Mouse (Mus musculus): ENCODE data around the gene Lyz2. TPM values are rescaled to one million over a fixed set of nuclear protein-coding genes. Genes with fewer than 3 reads are reported as not detected.
"Not testable (repeated sequence)": the region's sequence is repeated elsewhere in the genome, so short reads cannot be mapped to it uniquely, and the experiment has no call there.

The Lyz2 gene
- polyA plus RNA-seq, 1 experiment from 2014 or later, result 31.6 TPM

- DNase-seq (no peak), ATAC-seq (ENCODE audit: low FRiP score, low TSS enrichment) (no peak)
- 88% methylated on average over 7 of the region's 7 CpGs for WGBS
- no peaks in the 10 kb centered on the region for H3K4me1 ChIP-seq (ENCODE audit: control insufficient read depth, insufficient read depth, low read length)
- no peak overlapping the region for H3K9ac ChIP-seq (replicated peaks; ENCODE audit: low read length)
- H3K4me2 ChIP-seq (ENCODE audit: low read length), result no peak overlapping the region
- no peak overlapping the region for H3K27ac ChIP-seq (replicated peaks; ENCODE audit: low read depth, low read length)
- no peak overlapping the region for H3K4me3 ChIP-seq (replicated peaks; ENCODE audit: low read depth, low read length)
- no peaks in the 10 kb centered on the region for H3K27me3 ChIP-seq (ENCODE audit: control insufficient read depth, insufficient read depth, low read length)
- no peaks in the 10 kb centered on the region for H3K9me3 ChIP-seq (ENCODE audit: control insufficient read depth, low read length)
- H3K36me3 ChIP-seq (ENCODE audit: control insufficient read depth, insufficient read depth, low read length), result no peaks in the 10 kb centered on the region
These were observed 670 bp downstream of the Lyz2 start for GRCm38 (mm10) chr10:117281381-117281920.

DNA sequence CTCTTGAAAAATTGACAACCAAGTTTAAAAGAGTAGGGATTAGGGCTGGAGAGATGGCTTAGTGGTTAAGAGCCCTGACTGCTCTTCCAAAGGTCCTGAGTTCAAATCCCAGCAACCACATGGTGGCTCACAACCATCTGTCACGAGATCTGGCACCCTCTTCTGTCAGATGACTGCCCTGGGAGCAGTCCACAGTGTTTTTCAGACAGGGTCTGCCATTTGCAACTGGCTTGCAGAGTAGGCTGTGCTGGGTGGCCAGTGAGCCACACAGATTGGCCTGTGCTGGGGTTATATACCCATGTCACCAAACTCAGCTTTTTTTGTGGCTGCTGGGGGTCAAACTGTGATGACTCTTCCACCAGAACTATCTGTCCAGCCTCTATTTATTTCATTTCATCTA, 2.1 kb downstream of the Lyz2 start:
- ATAC-seq (ENCODE audit: low FRiP score, low TSS enrichment) (no peak), DNase-seq (no peak)
- no peaks in the 10 kb centered on the region for H3K36me3 ChIP-seq (ENCODE audit: control insufficient read depth, insufficient read depth, low read length)
- 48% methylated on average over 1 of the region's 1 CpGs for WGBS
- H3K27me3 ChIP-seq (ENCODE audit: control insufficient read depth, insufficient read depth, low read length), result no peaks in the 10 kb centered on the region
- no peaks in the 10 kb centered on the region for H3K9me3 ChIP-seq (ENCODE audit: control insufficient read depth, low read length)
- H3K27ac ChIP-seq (replicated peaks; ENCODE audit: low read depth, low read length), result no peak overlapping the region
- no peak overlapping the region for H3K9ac ChIP-seq (replicated peaks; ENCODE audit: low read length)
- no peak overlapping the region for H3K4me3 ChIP-seq (replicated peaks; ENCODE audit: low read depth, low read length)
- no peaks in the 10 kb centered on the region for H3K4me1 ChIP-seq (ENCODE audit: control insufficient read depth, insufficient read depth, low read length)
- H3K4me2 ChIP-seq (ENCODE audit: low read length), result no peak overlapping the region

DNA sequence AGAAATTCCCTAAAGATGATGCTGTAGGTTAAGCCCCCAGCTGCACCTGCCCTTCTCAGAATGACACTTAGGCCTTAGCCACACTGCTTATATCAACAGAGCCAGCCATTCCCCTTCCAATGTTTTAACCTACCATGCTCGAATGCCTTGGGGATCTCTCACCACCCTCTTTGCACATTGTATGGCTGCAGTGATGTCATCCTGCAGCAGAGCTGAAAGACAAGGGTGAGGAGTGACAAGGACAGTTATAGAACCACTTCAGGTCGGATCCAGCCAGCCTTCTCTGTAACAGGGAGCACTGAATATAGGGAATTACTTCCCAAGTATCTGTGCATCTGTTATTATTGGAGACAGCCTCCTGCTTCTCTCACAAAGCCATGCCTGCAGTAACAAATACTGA, 3.6 kb downstream of the Lyz2 start:
- H3K27ac ChIP-seq (replicated peaks; ENCODE audit: low read depth, low read length); DNase-seq; ATAC-seq (ENCODE audit: low FRiP score, low TSS enrichment); H3K27me3 ChIP-seq (ENCODE audit: control insufficient read depth, insufficient read depth, low read length); H3K4me2 ChIP-seq (ENCODE audit: low read length); H3K9me3 ChIP-seq (ENCODE audit: control insufficient read depth, low read length); H3K4me1 ChIP-seq (ENCODE audit: control insufficient read depth, insufficient read depth, low read length); H3K9ac ChIP-seq (replicated peaks; ENCODE audit: low read length); H3K36me3 ChIP-seq (ENCODE audit: control insufficient read depth, insufficient read depth, low read length); H3K4me3 ChIP-seq (replicated peaks; ENCODE audit: low read depth, low read length): not testable (repeated sequence)
- 51% methylated on average over 2 of the region's 2 CpGs for WGBS

DNA sequence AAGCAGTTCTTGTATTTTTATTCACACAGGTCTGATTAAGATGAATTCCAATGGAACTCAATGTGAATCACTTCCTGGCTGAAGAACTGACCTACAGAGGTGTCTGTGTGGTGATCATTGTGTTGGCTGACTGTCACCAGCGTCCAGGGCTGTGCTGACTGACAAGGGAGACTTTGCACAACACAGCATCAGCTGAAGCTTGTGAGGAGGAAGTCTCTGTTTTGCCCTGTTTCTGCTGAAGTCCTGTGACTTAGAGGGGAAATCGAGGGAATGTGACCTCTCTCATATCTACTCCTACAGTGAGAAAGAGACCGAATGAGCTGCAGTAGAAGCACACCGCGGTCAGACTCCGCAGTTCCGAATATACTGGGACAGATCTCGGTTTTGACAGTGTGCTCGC, 4.3 kb downstream of the Lyz2 start:
- not testable (repeated sequence) for ATAC-seq (ENCODE audit: low FRiP score, low TSS enrichment); H3K9me3 ChIP-seq (ENCODE audit: control insufficient read depth, low read length); H3K4me2 ChIP-seq (ENCODE audit: low read length); H3K36me3 ChIP-seq (ENCODE audit: control insufficient read depth, insufficient read depth, low read length); H3K4me1 ChIP-seq (ENCODE audit: control insufficient read depth, insufficient read depth, low read length); H3K4me3 ChIP-seq (replicated peaks; ENCODE audit: low read depth, low read length); H3K27ac ChIP-seq (replicated peaks; ENCODE audit: low read depth, low read length); H3K9ac ChIP-seq (replicated peaks; ENCODE audit: low read length); H3K27me3 ChIP-seq (ENCODE audit: control insufficient read depth, insufficient read depth, low read length); DNase-seq
- 89% methylated on average over 9 of the region's 9 CpGs for WGBS

DNA sequence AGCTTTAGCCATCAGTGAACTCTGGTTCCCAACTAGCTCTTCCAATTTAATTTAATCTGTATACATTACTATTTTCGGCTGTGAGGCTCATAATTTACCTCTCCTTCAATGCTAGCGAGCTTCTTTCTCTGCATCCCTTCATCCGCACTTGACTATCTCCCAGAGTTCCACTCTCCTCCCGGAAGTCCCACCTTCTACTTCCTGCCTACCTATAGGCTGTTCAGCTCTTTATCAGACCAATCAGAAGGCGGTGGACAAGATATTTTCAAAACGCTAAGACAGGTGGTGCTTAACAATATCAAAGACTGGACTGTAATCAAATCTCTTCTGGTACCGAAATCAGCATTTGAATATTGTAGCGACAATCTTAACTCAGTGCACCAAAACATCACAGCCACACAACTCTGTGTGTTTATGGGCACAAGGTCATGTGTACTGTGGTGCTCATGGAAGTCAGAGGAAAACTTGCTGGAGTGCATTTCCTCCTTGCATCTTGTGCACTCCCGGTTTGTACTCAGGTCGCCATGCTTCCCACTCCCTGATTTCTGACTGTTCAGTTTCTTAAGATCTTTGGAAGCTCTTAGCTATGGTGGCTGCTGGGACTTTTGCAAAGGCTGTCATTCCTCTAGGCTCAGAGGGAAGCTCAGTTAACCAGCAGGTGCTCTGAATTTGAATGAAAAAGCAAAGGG, 6.3 kb downstream of the Lyz2 start:
- Histone ChIP-seq H3K4me3 (replicated peaks; ENCODE audit: low read depth, low read length) (no peak overlapping the region), H3K9ac (replicated peaks; ENCODE audit: low read length) (no peak overlapping the region), H3K27me3 (ENCODE audit: control insufficient read depth, insufficient read depth, low read length) (no peaks in the 10 kb centered on the region), H3K4me1 (ENCODE audit: control insufficient read depth, insufficient read depth, low read length) (no peaks in the 10 kb centered on the region), H3K9me3 (ENCODE audit: control insufficient read depth, low read length) (no peaks in the 10 kb centered on the region), H3K4me2 (ENCODE audit: low read length) (no peak overlapping the region), H3K27ac (replicated peaks; ENCODE audit: low read depth, low read length) (no peak overlapping the region), H3K36me3 (ENCODE audit: control insufficient read depth, insufficient read depth, low read length) (no peaks in the 10 kb centered on the region)
- WGBS, result 88% methylated on average over 10 of the region's 10 CpGs
- DNase-seq (no peak), ATAC-seq (ENCODE audit: low FRiP score, low TSS enrichment) (no peak)

DNA sequence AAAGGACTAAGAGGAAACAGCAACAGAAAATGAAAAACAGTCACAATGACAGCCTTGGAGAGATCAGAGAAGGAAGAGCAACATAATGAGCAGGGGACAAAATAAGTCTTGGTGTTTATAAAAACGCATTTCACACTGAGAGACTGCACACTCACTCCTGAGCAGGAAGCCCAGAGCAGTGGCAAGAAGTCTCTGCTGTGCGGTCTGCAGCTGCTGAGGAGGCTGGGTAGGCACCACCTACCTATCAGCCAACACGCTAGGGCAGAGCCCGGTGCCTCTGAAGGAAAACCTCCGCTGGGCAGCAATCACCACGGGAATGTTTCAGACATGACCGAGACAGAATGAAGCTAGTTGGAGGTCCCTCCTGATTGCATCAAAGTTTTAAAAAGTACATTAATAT, 7.5 kb downstream of the Lyz2 start:
- not testable (repeated sequence) for DNase-seq; ATAC-seq (ENCODE audit: low FRiP score, low TSS enrichment); H3K9ac ChIP-seq (replicated peaks; ENCODE audit: low read length); H3K4me2 ChIP-seq (ENCODE audit: low read length); H3K9me3 ChIP-seq (ENCODE audit: control insufficient read depth, low read length); H3K4me3 ChIP-seq (replicated peaks; ENCODE audit: low read depth, low read length); H3K36me3 ChIP-seq (ENCODE audit: control insufficient read depth, insufficient read depth, low read length); H3K27me3 ChIP-seq (ENCODE audit: control insufficient read depth, insufficient read depth, low read length); H3K27ac ChIP-seq (replicated peaks; ENCODE audit: low read depth, low read length); H3K4me1 ChIP-seq (ENCODE audit: control insufficient read depth, insufficient read depth, low read length)
- 97% methylated on average over 3 of the region's 7 CpGs for WGBS

DNA sequence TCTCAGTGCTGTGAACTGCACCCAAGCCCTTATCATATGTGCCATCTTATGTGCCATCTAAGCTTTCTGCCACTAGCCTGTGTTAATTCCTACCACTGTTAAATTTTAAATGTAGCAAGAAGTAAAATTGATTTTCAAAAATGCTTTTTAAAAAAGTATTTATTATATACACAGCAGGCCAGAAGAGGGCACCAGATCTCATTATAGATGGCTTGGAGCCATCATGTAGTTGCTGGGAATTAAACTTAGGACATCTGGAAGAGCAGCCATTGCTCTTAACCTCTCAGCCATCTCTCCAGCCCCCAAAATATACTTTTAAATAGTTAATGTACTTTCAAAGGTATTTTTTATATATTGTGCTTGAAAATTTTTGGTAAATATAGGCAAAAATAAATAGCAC, 10.1 kb downstream of the Lyz2 start:
- H3K4me1 ChIP-seq (ENCODE audit: control insufficient read depth, insufficient read depth, low read length), result no peaks in the 10 kb centered on the region
- no peak for ATAC-seq (ENCODE audit: low FRiP score, low TSS enrichment)
- peak; percentile 48 for DNase-seq

GRCm38 (mm10) chr10:117259870-117260269, 22.3 kb downstream of the Lyz2 start:
- Histone ChIP-seq H3K36me3 (ENCODE audit: control insufficient read depth, insufficient read depth, low read length) (no peaks in the 10 kb centered on the region), H3K4me3 (replicated peaks; ENCODE audit: low read depth, low read length) (no peak overlapping the region), H3K9me3 (ENCODE audit: control insufficient read depth, low read length) (0 out of 2 replicates have a peak, but pooled peaks cover 2% of the 10 kb centered on the region), H3K4me1 (ENCODE audit: control insufficient read depth, insufficient read depth, low read length) (no peaks in the 10 kb centered on the region), H3K27ac (replicated peaks; ENCODE audit: low read depth, low read length) (no peak overlapping the region), H3K4me2 (ENCODE audit: low read length) (no peak overlapping the region), H3K27me3 (ENCODE audit: control insufficient read depth, insufficient read depth, low read length) (no peaks in the 10 kb centered on the region), H3K9ac (replicated peaks; ENCODE audit: low read length) (no peak overlapping the region)
- ATAC-seq (ENCODE audit: low FRiP score, low TSS enrichment) (no peak), DNase-seq (peak; percentile 26)

More for the DNA sequence above, 10.1 kb downstream of the Lyz2 start:
- Histone ChIP-seq H3K9ac (replicated peaks; ENCODE audit: low read length) (no peak overlapping the region), H3K9me3 (ENCODE audit: control insufficient read depth, low read length) (no peaks in the 10 kb centered on the region), H3K27ac (replicated peaks; ENCODE audit: low read depth, low read length) (no peak overlapping the region), H3K4me2 (ENCODE audit: low read length) (no peak overlapping the region), H3K36me3 (ENCODE audit: control insufficient read depth, insufficient read depth, low read length) (no peaks in the 10 kb centered on the region), H3K27me3 (ENCODE audit: control insufficient read depth, insufficient read depth, low read length) (no peaks in the 10 kb centered on the region), H3K4me3 (replicated peaks; ENCODE audit: low read depth, low read length) (no peak overlapping the region)

- DNase-seq (no peak), ATAC-seq (ENCODE audit: low FRiP score, low TSS enrichment) (no peak)
- Histone ChIP-seq H3K4me3 (replicated peaks; ENCODE audit: low read depth, low read length) (no peak within 1 kb of the TSS), H3K27ac (replicated peaks; ENCODE audit: low read depth, low read length) (no peak within 1 kb of the TSS), H3K9ac (replicated peaks; ENCODE audit: low read length) (no peak within 1 kb of the TSS), H3K4me1 (ENCODE audit: control insufficient read depth, insufficient read depth, low read length) (no peaks in the 10 kb centered on the region), H3K4me2 (ENCODE audit: low read length) (no peak within 1 kb of the TSS), H3K36me3 (ENCODE audit: control insufficient read depth, insufficient read depth, low read length) (no peaks in the 10 kb centered on the region), H3K27me3 (ENCODE audit: control insufficient read depth, insufficient read depth, low read length) (no peaks in the 10 kb centered on the region), H3K9me3 (ENCODE audit: control insufficient read depth, low read length) (no peaks in the 10 kb centered on the region)
- 88% methylated on average over 12 of the region's 12 CpGs for WGBS
These were observed 43.5 kb downstream of the Lyz2 start, which contains the start of gene 9530003J23Rik for GRCm38 (mm10) chr10:117238603-117239002. Gene 9530003J23Rik, minus strand, starts transcription at chr10:117238703.

All from midbrain, embryonic 14.5 days (tissue).